Mouse (Mus musculus): ENCODE measurements at regions not wholly inside any gene's neighbourhood (a gene's known extent, or its start where the extent isn't known, plus 50 kb on each side); places are given as distances from the start of the nearest gene placed in this dataset.
A peak's percentile ranks its signal among the peaks of the same experiment; 100 is the strongest.

- no peak for DNase-seq (ENCODE audit: low spot score)
Measured at GRCm38 (mm10) chr5:126155216-126155880, 623.8 kb downstream of the Tmem132b start.

GRCm38 (mm10) chr5:126186111-126186510 is 654.5 kb downstream of the Tmem132b start:
- DNase-seq (ENCODE audit: low spot score), result no peak

GRCm38 (mm10) chr5:126199876-126200275 is 668.3 kb downstream of the Tmem132b start:
- no peak for DNase-seq (ENCODE audit: low spot score)

- peak; percentile 57 for DNase-seq (ENCODE audit: low spot score)
Measured at GRCm38 (mm10) chr5:126201535-126201934, 670.0 kb downstream of the Tmem132b start.

- DNase-seq (ENCODE audit: low spot score), result peak; percentile 68
Measured at GRCm38 (mm10) chr5:126201996-126202395, 670.4 kb downstream of the Tmem132b start.

- no peak for DNase-seq (ENCODE audit: low spot score)
Measured at GRCm38 (mm10) chr5:126217016-126217415, 685.4 kb downstream of the Tmem132b start.

- no peak for DNase-seq (ENCODE audit: low spot score)
Measured at GRCm38 (mm10) chr5:126217746-126218145, 686.2 kb downstream of the Tmem132b start.

GRCm38 (mm10) chr5:126223696-126224095 is 692.1 kb downstream of the Tmem132b start:
- no peak for DNase-seq (ENCODE audit: low spot score)

GRCm38 (mm10) chr5:126230768-126231167 is 699.2 kb downstream of the Tmem132b start:
- DNase-seq (ENCODE audit: low spot score), result no peak

GRCm38 (mm10) chr5:126238071-126238470 is 706.5 kb downstream of the Tmem132b start:
- no peak for DNase-seq (ENCODE audit: low spot score)

- no peak for DNase-seq (ENCODE audit: low spot score)
Measured at GRCm38 (mm10) chr5:126245776-126246175, 714.2 kb downstream of the Tmem132b start.

- DNase-seq (ENCODE audit: low spot score), result peak; percentile 10
Measured at GRCm38 (mm10) chr5:126250331-126250730, 718.8 kb downstream of the Tmem132b start.

GRCm38 (mm10) chr5:126254661-126255060 is 723.1 kb downstream of the Tmem132b start:
- DNase-seq (ENCODE audit: low spot score), result no peak

- DNase-seq (ENCODE audit: low spot score), result no peak
Measured at GRCm38 (mm10) chr5:126257860-126258259, 726.3 kb downstream of the Tmem132b start.

- DNase-seq (ENCODE audit: low spot score), result no peak
Measured at GRCm38 (mm10) chr5:126266471-126266870, 734.9 kb downstream of the Tmem132b start.

GRCm38 (mm10) chr5:126266929-126267609 is 735.5 kb downstream of the Tmem132b start:
- no peak for DNase-seq (ENCODE audit: low spot score)

GRCm38 (mm10) chr5:126268592-126268991 is 737.0 kb downstream of the Tmem132b start:
- no peak for DNase-seq (ENCODE audit: low spot score)

GRCm38 (mm10) chr5:126274316-126274715 is 742.7 kb downstream of the Tmem132b start:
- no peak for DNase-seq (ENCODE audit: low spot score)

- peak; percentile 27 for DNase-seq (ENCODE audit: low spot score)
Measured at GRCm38 (mm10) chr5:126281057-126281728, 749.6 kb downstream of the Tmem132b start.

GRCm38 (mm10) chr5:126281782-126282181 is 750.2 kb downstream of the Tmem132b start:
- peak; percentile 19 for DNase-seq (ENCODE audit: low spot score)

- no peak for DNase-seq (ENCODE audit: low spot score)
Measured at GRCm38 (mm10) chr5:126324847-126325246, 793.3 kb downstream of the Tmem132b start.

GRCm38 (mm10) chr5:126328276-126328675 is 796.7 kb downstream of the Tmem132b start:
- no peak for DNase-seq (ENCODE audit: low spot score)

GRCm38 (mm10) chr5:126335091-126335490 is 803.5 kb downstream of the Tmem132b start:
- DNase-seq (ENCODE audit: low spot score), result no peak
